Mouse (Mus musculus) large intestine, adult 2 months (tissue): ENCODE data around the gene Ttc30a1. TPM values are rescaled to one million over a fixed set of nuclear protein-coding genes. Genes with fewer than 3 reads are reported as not detected.
"Not testable (repeated sequence)": the region's sequence is repeated elsewhere in the genome, so short reads cannot be mapped to it uniquely, and the experiment has no call there.

Experiments used
- DNase-seq: peaks from one replicate; pipeline ENCODE4 v3.0.0-alpha.2; 2012; ENCODE audit warnings: low read depth, low spot score
- WGBS: fragments of 180-500 bp; shearing (Covaris S2); methylation state at CpG from one replicate; pipeline ENCODE4 v1.1.7; 2018; 5-methylcytosine and 5-hydroxymethylcytosine counted together
- polyA plus RNA-seq: library from polyadenylated mRNA; depleted of rRNA; stranded (reverse); fragments of >200 nt; gene quantifications from 2 replicates; pipeline ENCODE4 v1.2.3, GENCODE M21; 2012

Gene Ttc30a1
- polyA plus RNA-seq, 1 experiment, result 1.8 TPM

- WGBS, result 4% methylated on average over 2 of the region's 2 CpGs
- no peak for DNase-seq
These were observed 3.4 kb upstream of the Ttc30a1 start for GRCm38 (mm10) chr2:75985124-75985523.

GRCm38 (mm10) chr2:75983847-75984246, 2.1 kb upstream of the Ttc30a1 start:
- DNase-seq, result no peak
- 83% methylated on average over 3 of the region's 3 CpGs for WGBS

GRCm38 (mm10) chr2:75983091-75983490, 1.3 kb upstream of the Ttc30a1 start:
- 97% methylated on average over 3 of the region's 3 CpGs for WGBS
- DNase-seq, result no peak

DNA sequence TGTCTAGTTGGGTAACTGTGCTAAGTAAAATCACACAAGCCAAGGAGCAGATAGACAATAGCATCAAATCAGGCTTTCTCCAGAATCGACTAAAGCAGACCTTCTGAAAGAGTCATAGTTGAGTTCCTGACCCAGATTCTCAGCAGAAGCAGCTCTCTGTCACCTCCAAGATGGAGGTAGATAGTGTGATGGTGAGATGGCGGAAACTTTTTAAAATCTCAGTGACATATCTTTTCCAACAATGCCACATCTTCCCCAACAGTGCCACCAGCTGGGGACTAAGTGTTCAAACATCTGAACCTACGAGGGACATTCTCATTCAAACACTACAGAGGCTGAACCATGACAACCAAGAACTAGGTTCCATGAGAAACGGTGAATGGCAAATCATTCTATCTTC, 859 bp upstream of the Ttc30a1 start:
- 98% methylated on average over 4 of the region's 4 CpGs for WGBS
- no peak for DNase-seq

DNA sequence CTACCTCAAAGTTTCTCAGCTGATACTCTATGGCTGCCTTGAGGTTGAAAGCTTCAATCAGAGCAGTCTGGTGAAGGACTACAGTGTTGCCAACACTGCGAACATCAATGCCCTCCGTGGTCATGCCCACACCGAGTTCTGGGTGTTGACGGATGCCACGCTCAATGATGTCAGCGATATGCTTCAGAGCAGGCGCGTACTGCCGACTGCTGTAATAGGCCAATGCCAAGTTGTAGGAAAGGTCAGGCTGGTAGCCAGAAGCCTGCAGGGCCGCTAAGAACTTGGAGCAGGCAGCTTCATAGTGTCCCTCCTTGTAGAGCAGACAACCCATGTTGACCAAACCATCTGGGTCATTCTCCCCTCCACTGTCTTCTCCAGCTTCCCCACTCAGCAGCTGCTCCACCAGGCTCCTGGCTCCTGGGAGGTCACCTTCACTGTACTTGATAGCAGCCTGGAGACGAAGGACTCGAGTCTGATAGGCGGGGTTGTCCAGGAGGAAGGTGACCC, 781 bp downstream of the Ttc30a1 start:
- WGBS, result 95% methylated on average over 13 of the region's 13 CpGs
- not testable (repeated sequence) for DNase-seq

- DNase-seq, result not testable (repeated sequence)
- 60% methylated on average over 23 of the region's 24 CpGs for WGBS
These were observed 3.9 kb downstream of the Ttc30a1 start, which contains the start of gene Ttc30a2 for GRCm38 (mm10) chr2:75977752-75978368. Ttc30a2 (minus strand) TSS chr2:75978170.

GRCm38 (mm10) chr2:75976070-75976469, 5.7 kb downstream of the Ttc30a1 start:
- WGBS, result 81% methylated on average over 2 of the region's 2 CpGs
- DNase-seq, result not testable (repeated sequence)

DNA sequence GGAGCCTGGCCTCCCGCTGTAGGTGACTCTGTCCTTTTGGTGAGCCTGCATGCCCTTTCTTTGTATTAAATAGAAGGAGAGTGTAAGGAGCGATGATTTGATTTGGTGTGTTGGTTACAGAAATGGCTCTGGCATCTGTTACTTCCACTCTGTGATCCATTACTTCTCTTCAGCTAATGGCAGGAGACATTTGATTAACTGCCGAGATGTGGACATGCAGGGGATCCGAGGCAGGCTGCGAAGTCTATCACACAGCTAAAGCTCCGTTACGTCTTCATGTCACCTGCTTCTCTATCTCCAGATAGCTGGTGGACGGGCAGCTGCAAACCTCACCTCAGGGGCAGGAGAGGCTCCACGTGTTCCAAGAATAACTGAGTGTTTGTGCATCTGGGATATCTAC, 7.6 kb downstream of the Ttc30a1 start:
- DNase-seq, result no peak
- 80% methylated on average over 9 of the region's 9 CpGs for WGBS

GRCm38 (mm10) chr2:75964972-75965371, 16.8 kb downstream of the Ttc30a1 start:
- 16% methylated on average over 5 of the region's 5 CpGs for WGBS
- no peak for DNase-seq

DNA sequence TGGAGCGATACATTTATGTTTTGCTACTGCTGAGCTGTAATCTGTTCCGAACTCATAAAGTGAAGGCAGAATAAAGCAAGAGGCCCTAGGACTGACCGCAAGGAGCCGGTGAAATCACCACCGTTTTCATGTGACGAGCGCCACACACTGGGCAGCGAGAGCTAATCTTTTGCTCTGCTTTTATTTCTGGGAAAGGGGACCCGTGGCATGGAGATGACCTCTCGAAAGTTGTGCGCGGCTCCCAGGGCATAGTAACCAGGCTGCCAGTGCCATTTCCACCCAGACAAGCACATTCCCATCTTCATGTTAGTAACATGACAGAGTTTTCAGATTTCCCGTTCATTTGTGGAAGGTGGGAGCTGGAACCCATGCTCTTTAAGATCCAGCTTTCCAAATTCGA, 17.3 kb downstream of the Ttc30a1 start:
- DNase-seq, result no peak
- WGBS, result 6% methylated on average over 14 of the region's 14 CpGs

DNA sequence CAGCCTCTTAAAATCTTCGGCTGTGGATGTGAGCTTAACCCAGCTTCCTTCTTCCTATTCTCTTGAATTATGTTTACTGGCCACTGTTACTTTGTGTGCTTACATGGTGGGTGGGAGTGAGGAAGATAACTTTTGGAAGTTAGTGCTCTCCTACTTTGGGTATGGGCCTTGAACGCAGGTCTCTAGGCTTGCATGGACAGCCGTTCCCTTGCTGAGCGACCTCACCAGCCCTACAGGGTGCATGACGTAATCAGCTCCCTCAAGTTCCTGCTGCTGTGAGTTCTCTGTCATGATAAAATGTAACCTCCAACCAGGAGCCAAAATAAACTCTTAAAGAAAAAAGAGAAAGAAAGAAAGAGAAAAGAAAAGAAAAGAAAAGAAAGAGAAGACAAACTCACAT, 17.7 kb downstream of the Ttc30a1 start:
- DNase-seq, result no peak
- 40% methylated on average over 5 of the region's 5 CpGs for WGBS

DNA sequence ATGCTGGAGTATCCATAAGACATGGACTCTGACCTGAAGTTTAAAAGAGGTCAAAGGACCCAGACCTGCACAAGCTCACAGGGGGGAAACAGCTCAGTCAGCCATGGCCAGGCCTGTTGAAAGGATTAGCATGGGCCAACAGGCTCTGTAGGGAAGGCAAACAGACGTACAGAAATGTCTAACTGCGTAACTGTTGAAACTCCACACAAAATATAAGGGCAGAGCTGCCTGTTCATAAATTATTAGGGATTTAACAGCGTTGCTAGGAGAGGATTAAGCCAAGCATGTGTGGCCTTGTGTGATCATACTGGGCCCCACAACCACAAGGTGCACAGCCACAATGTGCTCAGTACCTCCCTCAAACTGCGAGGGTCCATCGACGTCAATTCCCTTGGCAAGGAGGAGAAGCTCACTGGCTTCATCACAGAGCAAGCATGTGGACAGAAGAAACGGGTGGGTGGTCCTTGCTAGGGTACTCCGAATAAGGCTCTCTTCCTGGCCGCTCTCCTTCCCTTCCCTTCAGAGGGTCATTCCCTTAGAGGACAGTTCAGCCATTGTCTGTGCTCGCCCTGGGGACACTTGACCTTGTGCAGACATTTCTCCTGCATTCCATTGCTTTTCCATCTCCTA, 18.4 kb downstream of the Ttc30a1 start:
- no peak for DNase-seq
- 88% methylated on average over 10 of the region's 10 CpGs for WGBS

- DNase-seq, result no peak
These were observed 21.1 kb downstream of the Ttc30a1 start for GRCm38 (mm10) chr2:75960366-75961330.

GRCm38 (mm10) chr2:75959850-75960365, 21.9 kb downstream of the Ttc30a1 start:
- DNase-seq, result no peak
- WGBS, result 21% methylated on average over 15 of the region's 15 CpGs

More at GRCm38 (mm10) chr2:75960366-75961330, 21.1 kb downstream of the Ttc30a1 start:
- 52% methylated on average over 15 of the region's 15 CpGs for WGBS

DNA sequence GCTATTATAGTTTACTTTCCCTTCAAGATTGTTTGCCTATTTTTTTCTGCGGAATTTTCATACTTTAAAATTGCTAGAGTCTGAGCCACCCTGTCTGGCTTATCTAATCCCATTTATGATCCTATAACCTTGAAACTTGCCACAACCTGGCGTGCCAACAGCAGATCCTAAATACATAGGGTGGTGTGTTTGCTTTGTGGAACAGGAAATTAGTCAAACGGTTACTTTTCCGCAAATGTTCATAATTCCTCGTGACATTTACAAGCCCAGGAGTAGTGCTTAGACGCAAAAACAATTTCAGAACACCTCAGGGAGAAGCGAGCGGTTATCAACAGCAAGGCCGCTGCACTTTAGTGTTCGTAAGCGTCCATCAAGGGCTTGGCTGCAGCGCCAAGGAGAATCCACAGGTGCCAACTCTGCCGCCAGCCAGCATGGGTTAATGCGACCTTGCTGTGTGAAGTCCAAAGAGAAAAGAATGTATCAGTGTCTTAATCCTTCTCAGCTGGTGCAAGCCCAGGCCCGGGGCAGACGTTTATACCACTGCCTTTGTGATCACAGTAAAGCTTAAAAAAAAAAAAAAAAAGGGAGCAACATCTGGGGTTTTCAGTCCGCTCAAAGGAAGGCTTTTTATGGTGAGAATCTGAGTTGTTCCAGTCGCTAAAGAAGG, 22.5 kb downstream of the Ttc30a1 start:
- no peak for DNase-seq
- 27% methylated on average over 18 of the region's 18 CpGs for WGBS

DNA sequence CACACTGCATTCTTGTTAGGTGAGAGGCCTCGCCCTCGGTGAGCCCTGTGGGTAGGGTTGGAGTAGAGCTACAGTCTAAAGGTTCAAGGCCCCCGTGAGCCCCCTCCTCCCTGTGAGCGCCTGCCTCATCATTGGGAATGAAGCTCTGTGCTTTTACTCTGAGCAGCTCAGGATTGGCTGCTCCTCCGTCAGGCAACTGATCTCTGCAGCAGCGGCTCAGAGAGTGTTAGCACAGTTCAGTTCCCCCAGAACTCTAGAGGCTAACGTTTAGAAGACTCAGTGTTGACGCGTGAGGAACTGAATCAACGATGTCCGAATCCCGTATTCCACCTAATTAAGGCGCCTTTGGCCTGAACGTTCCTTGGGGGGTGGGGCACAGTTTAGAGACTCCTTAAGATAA, 26.1 kb downstream of the Ttc30a1 start:
- 77% methylated on average over 14 of the region's 14 CpGs for WGBS
- no peak for DNase-seq

DNA sequence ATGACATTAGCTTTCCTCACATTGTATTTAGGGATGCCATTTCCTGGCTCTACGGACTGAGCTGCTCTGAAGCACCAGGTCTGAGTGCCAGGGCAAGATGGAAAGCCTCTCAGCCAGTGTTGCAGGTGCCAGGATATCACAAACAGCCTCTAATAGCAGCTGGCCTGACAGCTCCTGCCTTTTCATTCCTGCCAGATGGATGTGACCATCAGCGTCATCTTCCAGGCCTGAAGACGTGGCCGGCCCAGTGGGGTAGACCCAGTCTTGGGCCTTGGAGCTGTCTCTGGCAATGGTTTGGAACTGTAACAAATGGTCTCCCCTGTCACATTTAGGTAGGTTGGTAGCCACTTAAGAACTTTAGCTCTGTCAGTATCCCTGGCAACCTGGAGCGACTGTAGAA, 28.4 kb downstream of the Ttc30a1 start:
- WGBS, result 95% methylated on average over 5 of the region's 5 CpGs
- DNase-seq, result no peak

- no peak for DNase-seq
- WGBS, result 27% methylated on average over 8 of the region's 8 CpGs
These were observed 31.1 kb downstream of the Ttc30a1 start for GRCm38 (mm10) chr2:75950685-75951084.
